Mouse (Mus musculus) spleen, postnatal 14 days (tissue): ENCODE measurements around the gene Pusl1.

ENCODE experiments used
- DNase-seq, 2 experiments: peaks; one replicate each; pipeline ENCODE4 v3.0.0; 2021 to 2022; ENCODE audit warnings: low spot score in 2 of 2

Pusl1 gene

DNA sequence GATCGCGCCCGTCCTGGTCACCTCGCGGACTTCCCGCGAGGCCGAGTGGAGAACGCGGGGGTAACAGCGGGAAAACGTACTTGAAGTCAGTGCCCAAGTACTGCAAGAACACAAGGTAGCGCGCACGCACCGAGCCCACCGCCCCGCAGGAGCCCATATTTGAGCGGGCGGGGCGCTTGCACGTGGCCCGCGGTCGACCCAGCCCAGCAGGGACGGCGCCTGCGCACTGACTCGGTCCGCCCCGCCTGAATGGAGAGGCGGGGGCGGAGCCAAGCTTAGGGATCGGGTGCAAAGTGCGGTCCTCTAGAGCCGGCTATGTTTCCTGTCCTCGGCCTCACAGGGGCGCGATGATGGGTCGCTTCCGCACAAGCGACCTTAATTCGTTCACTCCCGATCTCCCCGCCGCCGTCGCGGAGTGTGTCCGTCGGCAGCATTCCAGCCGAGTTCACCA is at the start of gene Pusl1, which contains the start of gene Acap3:
Gene Pusl1 (minus strand): TSS at position 231 of the 451 bp plus-strand sequence.
Gene Acap3 (plus strand): TSS at position 272 of the 451 bp plus-strand sequence.
- DNase-seq = peak; percentile 96 to 98

DNA sequence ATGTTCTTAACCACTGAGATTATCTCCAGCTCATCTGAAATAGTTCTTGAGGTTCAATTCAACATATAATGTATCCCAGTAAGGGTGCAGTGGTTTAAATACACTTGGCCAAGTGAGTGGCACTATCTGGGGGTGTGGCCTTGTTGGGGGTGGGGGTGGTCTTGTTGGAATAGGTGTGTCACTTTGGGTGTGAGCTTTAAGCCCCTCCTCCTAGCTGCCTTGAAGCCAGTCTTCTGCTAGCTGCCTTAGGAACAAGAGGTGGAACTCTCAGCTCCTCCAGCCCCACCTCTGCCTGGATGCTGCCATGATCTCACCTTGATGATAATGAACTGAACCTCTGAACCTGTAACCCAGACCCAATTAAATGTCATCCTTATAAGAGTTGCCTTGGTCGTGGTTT is 40.5 kb upstream of the Pusl1 start:
- DNase-seq = no peak

DNA sequence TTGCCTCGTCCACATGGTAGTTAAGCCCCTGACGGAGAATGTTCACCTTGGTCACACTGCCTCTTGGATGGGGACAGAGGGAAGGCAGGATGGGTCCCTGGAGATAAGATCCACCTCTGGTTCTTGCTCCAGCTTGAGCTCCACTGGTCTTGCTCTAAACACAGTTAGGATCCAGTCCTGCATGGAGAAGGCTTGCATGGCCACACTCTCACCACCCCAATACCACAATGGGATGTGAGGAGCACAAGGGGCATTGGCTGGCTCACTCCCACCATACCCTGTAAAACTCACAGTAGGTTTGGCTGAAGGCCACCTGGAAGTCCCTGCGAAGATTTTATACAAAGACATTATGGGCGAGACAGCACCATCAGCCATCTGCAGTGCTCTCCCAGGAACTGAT is 17.2 kb upstream of the Pusl1 start:
- no peak for DNase-seq

DNA sequence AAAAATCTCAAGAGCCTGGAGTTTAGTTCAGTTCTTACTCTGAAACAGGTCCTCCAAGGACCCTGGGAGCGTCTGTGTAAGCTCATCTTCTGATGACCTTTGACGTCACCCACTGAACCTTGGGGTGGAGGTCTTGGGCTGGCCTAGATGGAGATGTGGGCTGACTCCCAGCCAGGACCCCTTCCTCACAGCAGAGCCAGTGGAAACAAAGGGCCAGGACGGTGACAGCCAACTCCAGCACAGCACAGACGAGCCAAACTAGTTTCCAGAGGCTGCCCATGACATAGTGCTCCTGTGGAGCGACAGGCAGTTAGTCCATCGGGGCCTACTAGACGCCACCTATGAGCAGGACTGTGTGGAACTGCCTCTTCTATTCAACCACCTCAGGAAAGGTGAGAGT is 16.7 kb upstream of the Pusl1 start:
- peak in 1 of 2 experiments; percentile 4 for DNase-seq

DNA sequence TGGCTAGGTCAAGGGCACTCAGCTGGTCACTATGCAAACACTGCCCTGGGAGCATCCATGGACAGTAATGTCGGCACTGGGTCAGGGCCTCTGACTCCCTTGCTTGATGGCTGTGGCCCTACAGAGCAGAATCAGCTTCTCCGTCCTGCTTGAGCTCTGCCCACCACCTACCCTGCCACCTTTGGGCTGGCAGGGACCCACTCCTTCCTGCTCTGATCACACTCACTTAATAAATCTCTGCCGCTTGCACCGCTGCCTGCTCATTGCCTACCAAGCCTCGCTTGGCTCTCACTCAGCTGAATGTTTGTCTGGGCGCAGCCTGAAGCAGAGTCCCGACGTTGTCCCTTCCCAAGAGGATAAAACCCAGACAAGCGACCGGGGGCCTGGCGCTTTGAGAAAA is 15.4 kb upstream of the Pusl1 start:
- DNase-seq = no peak

DNA sequence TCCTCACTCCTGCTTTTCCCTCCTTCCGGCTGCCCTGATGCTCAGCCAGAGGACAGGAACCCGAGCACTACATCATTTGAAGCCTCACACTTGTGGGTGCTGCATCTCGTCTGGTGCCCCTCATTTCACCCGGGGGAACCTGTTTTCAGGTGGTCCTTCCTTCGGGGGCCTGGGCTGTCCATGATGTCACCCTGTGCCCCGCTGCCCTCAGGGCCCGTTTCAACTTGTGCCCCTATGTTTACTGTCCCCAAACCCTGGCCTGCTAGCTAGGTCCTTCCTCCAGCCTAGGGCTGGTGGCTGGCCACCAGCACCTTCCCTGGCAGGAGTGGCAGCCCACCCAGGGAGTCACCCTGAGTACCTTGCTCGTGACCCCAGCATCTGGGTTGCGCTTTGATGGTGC is 14.5 kb upstream of the Pusl1 start:
- DNase-seq = no peak

DNA sequence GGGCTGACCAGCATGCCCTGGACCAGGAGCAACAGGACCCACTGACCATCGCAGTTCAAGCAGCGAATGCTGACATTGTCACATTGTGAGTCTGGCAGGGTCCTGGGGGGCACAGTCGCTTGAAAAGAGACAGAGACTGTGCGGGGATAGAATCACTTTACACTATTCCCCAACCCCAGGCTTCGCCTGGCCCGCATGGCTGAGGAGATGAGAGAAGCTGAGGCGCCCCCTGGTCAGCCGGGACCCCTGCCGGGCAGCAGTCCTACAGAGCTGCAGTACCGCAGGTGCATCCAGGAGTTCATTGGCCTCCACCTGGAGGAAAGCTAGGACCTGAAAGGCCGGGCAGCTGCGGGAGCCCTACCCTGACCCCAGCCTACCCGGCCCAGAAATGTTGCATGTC is 14.1 kb upstream of the Pusl1 start:
- no peak for DNase-seq

DNA sequence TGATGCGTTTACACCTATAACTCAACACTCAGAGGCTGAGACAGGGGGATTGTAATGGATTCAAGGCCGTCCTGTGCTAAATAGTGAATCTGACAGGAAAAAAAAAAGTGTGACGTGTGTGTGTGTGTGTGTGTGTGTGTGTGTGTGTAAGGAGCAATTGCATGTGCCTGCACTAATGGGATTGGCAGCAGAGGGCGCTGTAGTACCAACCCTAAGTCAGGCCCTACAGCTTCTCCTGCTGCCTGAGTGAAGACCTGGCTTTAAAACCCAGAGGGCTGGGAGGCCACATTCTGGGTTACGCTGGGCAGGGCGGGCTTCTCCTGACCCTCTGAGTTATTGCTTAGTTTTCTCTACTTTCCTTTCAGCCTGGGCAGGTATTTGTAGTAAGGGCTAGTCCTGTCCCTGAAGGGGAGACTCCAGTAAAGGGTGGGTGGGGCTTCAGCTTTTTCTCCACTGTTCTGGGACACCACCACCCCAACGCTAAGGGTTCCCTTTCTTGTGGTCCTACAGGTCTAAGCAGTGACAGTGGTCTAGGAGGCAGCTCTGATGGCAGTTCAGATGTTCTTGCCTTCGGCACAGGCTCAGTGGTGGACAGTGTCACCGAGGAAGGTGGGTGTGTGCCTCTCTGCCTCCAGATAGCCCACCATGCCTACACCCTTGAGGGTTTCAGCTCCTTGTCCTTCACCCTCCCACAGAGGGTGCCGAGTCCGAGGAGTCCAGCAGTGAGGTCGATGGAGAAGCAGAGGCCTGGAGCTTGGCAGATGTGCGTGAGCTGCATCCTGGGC is 12.9 kb upstream of the Pusl1 start:
- peak; percentile 3 to 6 for DNase-seq

DNA sequence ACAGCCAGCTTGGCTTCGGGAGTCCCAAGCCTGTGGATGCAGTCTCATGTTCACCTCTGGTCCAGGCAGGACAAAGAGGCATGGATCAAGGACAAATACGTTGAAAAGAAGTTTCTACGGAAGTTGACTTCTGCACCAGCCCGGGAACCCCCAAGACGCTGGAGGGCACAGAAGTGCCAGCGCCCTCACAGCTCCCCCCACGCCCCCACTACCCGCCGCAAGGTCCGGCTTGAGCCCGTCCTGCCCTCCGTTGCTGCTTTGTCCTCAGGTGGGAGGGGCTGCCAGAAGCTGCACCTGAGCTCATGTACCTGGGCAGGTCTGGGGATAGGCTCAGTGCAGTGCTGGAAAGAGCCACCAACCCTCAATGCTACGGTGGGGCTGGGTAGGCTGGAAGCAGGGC is 11.7 kb upstream of the Pusl1 start:
- peak in 1 of 2 experiments; percentile 6 for DNase-seq

DNA sequence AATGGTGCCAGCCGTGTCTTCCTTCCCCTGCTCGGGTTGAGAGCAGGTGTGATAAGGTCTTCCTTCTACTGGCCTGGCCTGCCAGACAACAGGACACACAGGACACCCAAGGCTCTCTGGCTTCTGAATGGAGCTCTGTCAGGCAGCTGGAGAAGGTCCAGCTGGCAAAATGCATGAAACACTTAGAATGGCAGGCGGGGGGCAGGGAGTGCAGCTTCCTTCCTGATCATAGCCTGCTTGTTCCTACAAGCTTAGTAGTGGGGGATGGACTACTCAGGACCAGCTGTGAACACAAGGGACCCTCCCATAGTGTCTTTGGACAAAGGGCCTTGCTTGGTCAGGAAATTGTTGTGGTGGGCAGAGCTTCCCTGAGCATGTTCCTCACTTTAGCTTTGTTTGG is 9.6 kb upstream of the Pusl1 start:
- peak; percentile 1 to 3 for DNase-seq

DNA sequence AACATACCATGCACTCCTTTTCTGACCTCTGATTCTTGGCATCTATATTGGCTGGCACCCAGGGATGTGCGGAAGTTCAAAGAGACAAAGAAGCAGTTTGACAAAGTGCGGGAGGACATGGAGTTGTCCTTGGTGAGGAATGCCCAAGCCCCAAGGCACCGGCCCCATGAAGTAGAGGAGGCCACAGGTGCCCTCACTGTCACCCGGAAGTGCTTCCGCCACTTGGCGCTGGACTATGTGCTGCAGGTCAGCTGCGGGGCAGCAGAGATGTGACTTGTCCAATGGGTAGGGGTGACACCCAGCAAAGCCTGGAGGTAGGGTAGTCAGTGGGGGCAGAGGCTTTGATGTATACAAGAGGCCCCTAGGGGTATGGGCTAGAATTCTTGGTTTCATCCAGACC is 7.8 kb upstream of the Pusl1 start:
- DNase-seq = peak in 1 of 2 experiments; percentile 4

DNA sequence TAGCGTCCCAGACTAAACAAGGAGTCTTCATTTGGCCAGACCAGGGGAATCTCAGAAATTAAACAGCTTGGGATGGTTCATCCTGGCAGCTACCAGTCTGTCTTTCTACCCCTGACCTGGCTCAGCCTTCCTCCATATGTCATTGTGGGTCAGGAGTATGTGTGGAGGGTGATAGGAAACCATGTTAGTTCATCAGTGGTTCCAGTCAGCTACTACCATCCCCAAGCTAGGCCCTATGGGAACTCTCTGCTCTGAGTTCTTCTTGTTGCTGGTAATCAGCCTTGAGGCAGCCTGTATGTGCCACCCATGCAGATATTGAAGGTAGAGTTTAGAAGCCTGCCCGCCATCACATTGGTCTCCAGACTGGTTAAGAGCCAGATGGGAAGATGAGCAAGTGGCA is 6.7 kb upstream of the Pusl1 start:
- DNase-seq = no peak

DNA sequence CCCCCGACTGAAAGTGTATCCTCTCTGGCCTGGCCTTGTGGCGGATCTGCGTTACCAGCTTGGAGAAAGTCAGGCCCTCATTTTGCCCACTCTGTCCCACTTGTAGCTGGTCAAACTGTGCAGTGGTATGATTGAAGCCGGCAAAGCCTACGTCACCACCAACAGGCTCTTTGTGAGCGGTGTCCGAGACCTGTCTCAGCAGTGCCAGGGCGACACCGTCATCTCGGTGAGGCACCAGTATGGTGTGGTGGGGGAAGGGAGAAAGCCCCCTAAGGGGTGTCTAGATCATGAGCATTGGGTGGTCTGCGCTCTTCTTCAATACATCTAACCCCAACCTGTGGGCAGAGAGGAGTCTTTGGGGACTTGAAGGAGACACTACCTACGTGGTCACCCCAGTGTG is 4.9 kb upstream of the Pusl1 start:
- peak in 1 of 2 experiments; percentile 5 for DNase-seq

DNA sequence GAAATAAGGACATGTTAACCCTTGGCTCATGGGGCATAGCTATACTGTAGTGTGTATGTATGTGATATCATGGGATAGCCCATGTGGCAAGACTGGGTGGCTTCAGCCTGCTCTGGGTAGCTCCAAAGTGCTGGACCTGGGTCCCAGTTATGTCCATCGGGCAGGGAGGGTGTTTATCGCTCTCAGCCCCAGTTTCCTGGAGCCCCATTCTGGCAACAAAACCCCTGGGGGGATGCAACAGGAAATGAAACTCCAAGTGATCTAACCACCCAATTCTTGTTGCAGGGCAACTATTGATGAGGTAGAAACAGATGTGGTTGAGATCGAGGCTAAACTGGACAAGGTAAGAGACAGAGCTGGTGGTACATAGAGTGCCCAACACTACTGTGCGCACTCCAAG is 4.2 kb upstream of the Pusl1 start:
- peak in 1 of 2 experiments; percentile 6 for DNase-seq

DNA sequence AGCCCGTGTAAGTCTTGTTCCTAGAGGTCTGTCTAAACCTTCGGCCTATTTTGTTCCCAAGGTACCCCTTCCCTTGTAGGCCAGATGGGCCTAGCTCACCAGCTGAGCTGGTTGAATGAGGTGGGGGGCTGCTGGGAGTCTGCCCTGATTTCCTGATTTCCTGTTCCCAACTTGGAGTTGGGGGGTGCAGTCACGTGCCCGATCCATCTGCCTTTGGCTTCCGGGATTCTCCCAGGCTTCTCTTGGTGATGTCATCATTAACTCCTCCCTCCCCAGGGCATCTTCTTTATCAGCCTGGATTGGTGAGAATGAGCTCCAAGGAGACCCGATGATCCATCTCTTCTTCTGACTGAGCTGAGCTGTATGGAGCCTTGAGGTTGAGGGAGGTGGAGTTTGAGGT is 3.6 kb upstream of the Pusl1 start:
- DNase-seq = peak in 1 of 2 experiments; percentile 7

DNA sequence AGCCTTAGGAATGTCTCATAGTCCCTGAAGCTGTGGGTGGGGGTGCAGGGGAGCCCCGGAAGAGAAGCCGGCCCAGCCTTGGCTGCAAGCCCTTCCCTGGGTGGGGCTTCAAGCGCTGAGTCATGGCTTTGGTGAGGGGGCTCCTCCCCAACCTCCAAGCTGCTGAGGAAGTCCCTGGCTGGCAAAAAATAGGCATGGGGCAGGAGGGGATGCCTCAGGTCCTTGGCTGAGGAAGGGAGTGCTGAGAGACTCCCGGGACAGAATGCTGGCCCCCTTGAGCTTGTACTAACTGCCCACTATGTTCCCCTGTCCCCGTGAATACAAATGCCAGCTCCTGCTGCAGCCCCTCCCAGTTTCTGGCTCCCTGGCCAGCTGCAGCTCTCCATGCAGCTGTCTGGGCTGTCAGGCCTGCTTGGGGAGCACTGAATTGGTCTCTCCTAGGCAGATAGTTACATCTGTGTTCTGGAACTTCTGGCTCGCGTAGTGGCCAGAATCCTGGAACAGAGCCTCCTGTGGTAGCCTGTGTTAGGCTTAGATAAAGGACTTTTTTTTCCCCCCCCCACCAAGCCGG is 2.8 kb upstream of the Pusl1 start:
- DNase-seq = peak; percentile 61 to 65

DNA sequence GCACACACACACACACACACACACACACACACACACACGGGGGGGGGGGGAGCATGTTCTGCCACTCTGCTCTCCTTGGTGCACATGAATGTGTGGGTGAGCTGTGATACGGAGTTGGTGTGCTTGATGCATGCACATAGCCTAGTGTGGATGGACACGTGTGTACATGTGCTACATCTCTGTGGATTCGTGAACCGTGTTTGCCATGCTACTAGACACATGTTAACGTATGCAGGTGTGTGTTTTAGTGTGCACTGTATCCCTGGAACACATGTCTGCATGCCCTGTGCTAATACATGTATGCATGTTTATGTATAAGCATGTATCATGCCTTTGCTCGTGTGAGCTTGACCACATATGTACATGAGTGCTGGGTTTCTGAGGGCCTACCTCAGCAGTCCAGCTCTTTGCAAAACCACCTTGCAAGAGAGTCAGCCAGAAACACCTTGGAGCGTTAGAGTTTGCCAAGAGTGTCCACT is 1.7 kb upstream of the Pusl1 start:
- peak in 1 of 2 experiments; percentile 5 for DNase-seq

DNA sequence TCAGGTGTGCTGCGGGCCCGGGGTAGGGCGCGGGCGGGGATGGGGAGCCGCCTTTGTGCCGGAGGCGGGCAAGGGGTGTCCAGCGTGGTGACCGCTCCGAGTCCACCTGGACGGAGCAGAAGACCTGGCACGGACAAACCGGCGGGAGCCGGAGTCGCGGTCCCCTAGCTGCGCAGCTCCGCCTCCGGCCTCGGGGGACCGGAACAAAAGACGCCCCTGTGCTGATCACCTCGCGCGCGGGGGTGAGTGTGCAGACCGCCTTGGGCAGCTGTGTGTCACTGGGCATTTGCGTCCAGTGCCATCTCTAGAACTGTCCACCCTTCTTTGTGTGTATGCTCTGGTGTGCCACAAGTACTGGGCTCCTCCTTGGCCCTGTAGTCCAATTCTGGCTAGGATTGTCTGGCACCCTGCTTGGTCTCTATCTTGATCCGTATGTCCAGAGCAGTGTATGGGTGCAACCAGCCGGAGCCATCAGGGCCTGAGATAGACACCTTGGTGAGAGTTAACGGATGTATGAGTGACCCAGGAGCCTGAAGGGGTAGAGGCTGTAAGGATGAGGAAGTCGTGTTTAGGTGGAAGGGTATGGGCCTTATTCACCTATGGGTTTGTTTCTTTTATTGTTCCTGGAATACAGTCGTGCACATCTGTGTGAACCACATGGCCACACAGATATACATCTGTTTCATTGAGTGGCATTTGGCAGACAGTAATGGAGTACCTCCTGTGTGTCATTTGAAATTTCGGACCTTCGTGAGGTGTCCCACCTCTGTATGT is 1.0 kb upstream of the Pusl1 start:
- DNase-seq = peak; percentile 25 to 50

DNA sequence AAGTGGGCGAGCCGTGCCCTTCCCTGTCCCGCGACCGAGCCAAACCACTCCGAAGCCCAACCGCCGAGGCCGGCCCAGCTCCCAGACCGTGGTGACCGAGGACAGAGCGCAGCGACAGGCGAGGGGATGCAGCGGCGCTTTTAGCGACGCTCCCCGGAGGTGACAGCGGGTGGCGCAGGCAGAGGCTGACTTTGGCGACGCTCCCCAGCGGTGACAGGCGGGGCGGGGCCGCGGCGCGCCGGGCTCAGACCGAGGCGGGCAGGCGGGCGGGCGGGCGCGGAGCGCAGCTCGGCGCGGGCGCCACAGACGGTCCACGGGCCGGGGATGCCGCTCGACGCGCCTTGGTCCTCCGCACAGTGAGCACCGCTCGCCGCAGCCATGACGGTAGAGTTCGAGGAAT is 436 bp upstream of the Pusl1 start:
- peak; percentile 74 to 82 for DNase-seq

DNA sequence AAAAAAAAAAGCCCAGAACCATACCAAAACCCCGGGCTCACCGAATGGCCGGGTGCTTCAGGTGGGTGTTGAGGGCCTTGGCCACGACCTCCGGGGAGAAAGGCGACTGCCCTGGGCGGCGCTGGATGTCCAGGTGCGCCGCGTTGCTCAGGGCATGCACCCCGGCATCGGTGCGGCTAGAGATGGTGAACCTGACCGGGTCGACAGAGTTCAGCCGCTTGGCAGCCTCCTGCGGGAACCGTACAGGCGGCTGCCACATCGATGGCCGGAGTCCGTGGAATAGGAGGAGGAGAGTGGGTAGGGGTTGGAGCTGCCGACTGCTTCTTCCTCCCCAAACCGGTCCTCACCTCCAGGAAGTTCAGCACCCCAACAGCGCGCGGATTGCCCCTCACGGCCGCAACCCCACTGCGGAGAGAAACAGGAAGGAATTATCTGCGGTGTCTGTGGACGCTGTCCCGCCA is 540 bp downstream of the Pusl1 start:
- DNase-seq = peak in 1 of 2 experiments; percentile 17

DNA sequence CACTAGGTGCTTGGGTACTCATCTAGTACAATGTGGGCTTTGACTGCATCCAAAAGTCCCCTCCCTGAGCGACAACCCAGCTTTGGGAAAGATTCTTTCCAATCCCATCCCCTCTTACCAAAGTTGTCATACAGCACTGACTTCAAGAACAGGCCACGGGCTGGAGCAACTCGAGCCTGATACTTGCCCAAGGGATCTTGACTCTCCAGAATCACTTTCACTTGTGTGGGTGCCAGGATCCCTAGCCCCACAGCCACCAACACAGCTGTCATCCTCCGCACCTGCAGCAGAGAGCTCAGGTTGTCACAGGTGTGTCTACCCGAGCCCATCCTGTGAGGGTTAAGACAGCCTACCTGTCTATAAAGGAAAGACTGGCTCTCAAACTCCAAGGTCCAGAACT is 2.3 kb downstream of the Pusl1 start:
- peak in 1 of 2 experiments; percentile 4 for DNase-seq

DNA sequence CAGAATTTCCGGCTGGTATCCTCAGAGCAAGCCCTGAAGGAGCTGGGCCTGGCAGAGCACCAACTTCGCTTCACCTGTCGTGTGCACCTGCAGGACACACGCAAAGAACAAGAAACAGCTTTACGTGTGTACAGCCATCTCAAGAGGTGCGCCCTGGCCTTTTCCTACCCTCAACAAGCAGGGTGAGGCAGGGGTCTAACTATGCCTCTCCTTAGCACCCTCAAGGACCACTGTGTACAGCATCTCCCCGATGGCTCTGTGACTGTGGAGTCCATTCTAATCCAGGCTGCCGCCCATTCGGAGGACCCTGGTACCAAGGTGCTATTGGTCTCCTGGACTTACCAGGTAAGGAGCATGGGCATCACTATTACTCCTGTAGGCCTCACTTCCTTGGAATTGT is 3.4 kb downstream of the Pusl1 start:
- DNase-seq = peak in 1 of 2 experiments; percentile 5
